In the genomic region with DNA sequence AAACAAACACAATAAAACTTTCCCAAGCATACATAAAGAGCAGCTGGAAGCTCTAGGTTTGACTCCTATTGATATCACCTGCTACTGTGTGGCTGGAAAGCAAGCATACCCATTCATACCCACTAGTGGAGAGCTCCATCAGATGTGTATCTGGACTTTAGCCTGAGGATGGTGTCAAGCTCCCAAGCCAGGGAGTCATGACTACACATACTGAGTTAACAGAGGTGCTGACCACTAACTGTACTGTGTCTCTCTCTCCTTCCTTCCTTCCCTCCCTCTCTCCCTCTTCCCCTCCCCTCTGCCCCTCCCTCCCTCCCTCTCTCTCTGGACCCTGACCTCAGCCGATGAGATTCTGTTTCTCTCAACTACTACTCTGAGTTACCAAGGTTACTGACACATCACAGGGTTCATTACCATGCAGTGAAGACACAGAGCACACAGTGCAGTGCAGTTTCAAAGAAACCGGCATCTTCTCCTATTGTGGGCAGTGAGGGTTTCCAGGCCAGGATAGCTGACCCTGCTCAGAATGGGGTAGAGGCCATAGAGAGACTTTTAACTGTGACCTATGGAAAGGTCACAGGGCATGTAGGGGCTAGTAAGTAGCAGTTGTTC, we compare ENCODE assay signal across 7 mouse cellular contexts. TPM values are rescaled to one million over a fixed set of nuclear protein-coding genes. Genes with fewer than 3 reads are reported as not detected.
DNase-seq lines count a peak whose midpoint lies in the region; ATAC-seq and TF ChIP-seq lines count a peak whose summit lies in the region.

No protein-coding gene starts in this region.

- no peak for TF ChIP-seq POLR2A in lung, adult 2 months (IDR thresholded peaks at IDR 0.05; ENCODE audit: borderline replicate concordance, extremely low read depth, low read depth, low read length)

- H3K4me2 ChIP-seq in kidney, embryonic 14.5 days (replicated peaks; ENCODE audit: low read depth, low read length), result no peak overlapping the region
- H3K4me2 ChIP-seq in hindbrain, embryonic 12.5 days (replicated peaks), result no peak overlapping the region
- H3K4me2 ChIP-seq in liver, embryonic 15.5 days, result peak overlapping the region; percentile 64
- H3K4me2 ChIP-seq in stomach, embryonic 14.5 days (replicated peaks; ENCODE audit: low read depth, low read length), result no peak overlapping the region

- no peak overlapping the region for H3K9ac ChIP-seq in kidney, embryonic 14.5 days (ENCODE audit: low read depth, low read length)
- H3K9ac ChIP-seq in hindbrain, embryonic 12.5 days, result no peak overlapping the region
- H3K9ac ChIP-seq in liver, embryonic 15.5 days, result peak overlapping the region; percentile 22
- no peak overlapping the region for H3K9ac ChIP-seq in stomach, embryonic 14.5 days (replicated peaks; ENCODE audit: low read depth, low read length)

- H3K27me3 ChIP-seq in kidney, embryonic 14.5 days (ENCODE audit: control insufficient read depth, insufficient read depth, low read length), result no peaks in the 10 kb centered on the region
- H3K27me3 ChIP-seq in hindbrain, embryonic 12.5 days, result no peaks in the 10 kb centered on the region
- H3K27me3 ChIP-seq in liver, embryonic 15.5 days, result no peaks in the 10 kb centered on the region
- H3K27me3 ChIP-seq in stomach, embryonic 14.5 days (ENCODE audit: control insufficient read depth, insufficient read depth, low read length), result no peaks in the 10 kb centered on the region

- intact Hi-C loops in left cerebral cortex, postnatal 36 days (cut with DNase I), result no loop called here

- H3K36me3 ChIP-seq in kidney, embryonic 14.5 days (ENCODE audit: control insufficient read depth, insufficient read depth, low read length), result peaks cover 60% of the 10 kb centered on the region
- H3K36me3 ChIP-seq in hindbrain, embryonic 12.5 days, result peaks cover 33% of the 10 kb centered on the region
- H3K36me3 ChIP-seq in liver, embryonic 15.5 days (replicated peaks), result peaks cover 48% of the 10 kb centered on the region
- H3K36me3 ChIP-seq in stomach, embryonic 14.5 days (ENCODE audit: control insufficient read depth, insufficient read depth, low read length), result peaks cover 29% of the 10 kb centered on the region

- no peaks in the 10 kb centered on the region for H3K9me3 ChIP-seq in kidney, embryonic 14.5 days (ENCODE audit: control insufficient read depth, low read length)
- no peaks in the 10 kb centered on the region for H3K9me3 ChIP-seq in hindbrain, embryonic 12.5 days (replicated peaks)
- H3K9me3 ChIP-seq in liver, embryonic 15.5 days (replicated peaks), result no peaks in the 10 kb centered on the region
- H3K9me3 ChIP-seq in stomach, embryonic 14.5 days (ENCODE audit: control insufficient read depth, low read depth, low read length), result no peaks in the 10 kb centered on the region

- ATAC-seq in kidney, embryonic 14.5 days (ENCODE audit: low FRiP score, low TSS enrichment), result peak; percentile 60
- ATAC-seq in hindbrain, embryonic 12.5 days (ENCODE audit: low FRiP score), result no peak
- ATAC-seq in liver, embryonic 15.5 days (ENCODE audit: insufficient read depth), result no peak
- ATAC-seq in stomach, embryonic 14.5 days (ENCODE audit: insufficient number of reproducible peaks, insufficient read depth, low FRiP score, low read depth), result 0 out of 2 replicates have a peak, but pooled peaks have one; percentile 31

- TF ChIP-seq CTCF in lung, adult 2 months (IDR thresholded peaks at IDR 0.05; ENCODE audit: insufficient read depth, low read length), result no peak

- DNase-seq in kidney, postnatal 4 days, result no peak
- no peak for DNase-seq in left cerebral cortex, postnatal 36 days (ENCODE audit: low spot score in 2 of 2)
- no peak for DNase-seq in lung, adult 2 months

- H3K27ac ChIP-seq in kidney, embryonic 14.5 days (ENCODE audit: low read depth, low read length), result no peak overlapping the region
- H3K27ac ChIP-seq in hindbrain, embryonic 12.5 days, result peak overlapping the region; percentile 55
- H3K27ac ChIP-seq in liver, embryonic 15.5 days (replicated peaks), result peak overlapping the region; percentile 98
- no peak overlapping the region for H3K27ac ChIP-seq in stomach, embryonic 14.5 days (ENCODE audit: low read length)

- WGBS in kidney, embryonic 14.5 days, result 41% methylated on average over 2 of the region's 2 CpGs
- WGBS in hindbrain, embryonic 12.5 days, result 14% methylated on average over 2 of the region's 2 CpGs
- WGBS in liver, embryonic 15.5 days (ENCODE audit: insufficient replicate concordance), result 40% methylated on average over 2 of the region's 2 CpGs
- WGBS in stomach, embryonic 14.5 days, result 32% methylated on average over 2 of the region's 2 CpGs
- 64% methylated on average over 2 of the region's 2 CpGs for WGBS in lung, adult 2 months

- no peaks in the 10 kb centered on the region for H3K4me1 ChIP-seq in kidney, embryonic 14.5 days (ENCODE audit: control insufficient read depth, insufficient read depth, low read length)
- H3K4me1 ChIP-seq in hindbrain, embryonic 12.5 days, result peaks cover 7% of the 10 kb centered on the region; the same call in 1 of the 2 replicates
- H3K4me1 ChIP-seq in liver, embryonic 15.5 days (replicated peaks), result peaks cover 92% of the 10 kb centered on the region
- peaks cover 18% of the 10 kb centered on the region for H3K4me1 ChIP-seq in stomach, embryonic 14.5 days (ENCODE audit: control insufficient read depth, insufficient read depth, low read length)
- peaks cover 25% of the 10 kb centered on the region for H3K4me1 ChIP-seq in lung, adult 2 months (ENCODE audit: control insufficient read depth, insufficient read depth, low read length)

- no peak overlapping the region for H3K4me3 ChIP-seq in kidney, embryonic 14.5 days (ENCODE audit: low read length)
- H3K4me3 ChIP-seq in hindbrain, embryonic 12.5 days, result no peak overlapping the region
- no peak overlapping the region for H3K4me3 ChIP-seq in liver, embryonic 15.5 days (replicated peaks)
- H3K4me3 ChIP-seq in stomach, embryonic 14.5 days (ENCODE audit: low read depth, low read length), result no peak overlapping the region
- no peak overlapping the region for H3K4me3 ChIP-seq in lung, adult 2 months (replicated peaks; ENCODE audit: extremely low read depth, low read depth, low read length)

RNA-seq across cellular contexts. Expression of a gene that starts 51.9 kb away (rescaled TPM):
- 28.7 and 48.3 TPM in 2 replicates for polyA plus RNA-seq in kidney, embryonic 14.5 days (2014; fragmentation: Nextera tagmentation; extraction: Ambion mirVana)
- polyA plus RNA-seq in hindbrain, embryonic 12.5 days (2016; fragmentation: Nextera tagmentation; extraction: Ambion mirVana), result 49.4 and 51.1 TPM in 2 replicates
- 13.2 and 13.9 TPM in 2 replicates for polyA plus RNA-seq in liver, embryonic 15.5 days (2015; fragmentation: Nextera tagmentation; extraction: Ambion mirVana)
- 50.7 and 52.1 TPM in 2 replicates for polyA plus RNA-seq in stomach, embryonic 14.5 days (2014; fragmentation: Nextera tagmentation; extraction: Ambion mirVana)
- 10 to 100 TPM; 37.4 to 45.4 TPM for total RNA-seq in left cerebral cortex, postnatal 36 days (2021)
- 27.7 and 29.8 TPM in 2 replicates for polyA plus RNA-seq in lung, adult 2 months (2012; rRNA removed)

Comparison
In these comparisons a context has a peak if more than half of its experiments do, and no peak if none do; other contexts are left out.
1. ATAC-seq: peak in kidney, embryonic 14.5 days (single experiment) and stomach, embryonic 14.5 days (single experiment); none in hindbrain, embryonic 12.5 days (single experiment) and liver, embryonic 15.5 days (single experiment).
2. H3K27ac ChIP-seq: peak in hindbrain, embryonic 12.5 days (single experiment) and liver, embryonic 15.5 days (single experiment); none in kidney, embryonic 14.5 days (single experiment) and stomach, embryonic 14.5 days (single experiment).